Mouse (Mus musculus) layer of hippocampus, adult 2 months (tissue): Measurements from ENCODE around the gene Rin1. TPM values are rescaled to one million over a fixed set of nuclear protein-coding genes. Genes with fewer than 3 reads are reported as not detected.

ENCODE experiments used
- DNase-seq, 2 experiments: peaks; one replicate each; pipeline ENCODE4 v3.0.0; 2022; ENCODE audit warnings: low spot score in 2 of 2
- H3K27ac ChIP-seq: fragments of 200-600 bp; 2 replicates; pipeline ENCODE4 v1.8.1; 2022
- H3K4me3 ChIP-seq: fragments of 200-600 bp; 2 replicates; pipeline ENCODE4 v1.8.1; 2022; ENCODE audit warnings: mild to moderate bottlenecking
- CTCF ChIP-seq: fragments of 200-600 bp; conservative IDR thresholded peaks from 2 replicates; pipeline ENCODE4 v1.8.1; 2022; ENCODE audit warnings: antibody characterized with exemption, mild to moderate bottlenecking, moderate library complexity
- total RNA-seq, 2 experiments: library from RNA; stranded (reverse); gene quantifications; 2 replicates each; pipeline ENCODE4 v1.2.3; 2021

The Rin1 gene
- total RNA-seq, 2 experiments from 2014 or later: 117 to 119 TPM

DNA sequence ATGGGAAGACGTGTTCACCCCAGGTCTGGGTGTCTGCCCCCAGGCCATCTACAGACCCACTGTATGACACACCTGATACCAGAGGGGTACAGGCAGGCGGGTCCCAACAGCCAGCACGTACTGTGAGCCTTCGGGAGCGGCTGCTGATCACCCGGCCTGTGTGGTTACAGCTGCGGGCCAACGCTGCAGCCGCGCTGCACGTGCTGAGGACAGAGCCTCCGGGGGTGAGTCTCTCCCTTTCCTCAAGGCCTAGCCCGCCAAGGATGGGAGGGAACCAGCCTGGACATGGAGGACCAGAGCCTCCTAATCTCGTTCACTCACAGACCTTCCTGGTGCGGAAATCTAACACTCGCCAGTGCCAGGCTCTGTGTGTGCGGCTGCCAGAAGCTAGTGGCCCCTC lies 750 bp downstream of the Rin1 start:
- H3K4me3 ChIP-seq: peak overlapping the region; percentile 65
- DNase-seq: peak in 1 of 2 experiments; percentile 7
- no peak for TF ChIP-seq CTCF
- H3K27ac ChIP-seq: peak overlapping the region; percentile 98

DNA sequence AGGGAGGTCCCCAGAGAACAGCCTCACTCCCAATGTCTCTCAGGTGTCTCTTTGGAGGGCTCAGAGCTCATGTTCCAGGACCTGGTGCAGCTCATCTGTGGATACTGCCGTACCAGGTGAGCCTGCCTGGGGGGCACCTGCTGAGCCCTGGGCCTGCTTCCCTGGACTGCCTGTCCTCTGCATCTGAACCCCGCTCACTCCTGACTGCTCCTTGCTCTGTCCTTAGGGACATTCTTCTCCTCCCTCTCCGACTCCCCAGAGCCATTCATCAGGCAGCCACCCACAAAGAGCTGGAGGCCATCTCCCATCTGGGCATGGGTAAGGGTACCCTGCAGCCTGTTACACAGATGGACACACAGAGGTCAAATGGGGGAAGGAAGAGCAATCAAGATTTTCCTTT lies 1.2 kb downstream of the Rin1 start:
- H3K4me3 ChIP-seq: peak overlapping the region; percentile 65

DNA sequence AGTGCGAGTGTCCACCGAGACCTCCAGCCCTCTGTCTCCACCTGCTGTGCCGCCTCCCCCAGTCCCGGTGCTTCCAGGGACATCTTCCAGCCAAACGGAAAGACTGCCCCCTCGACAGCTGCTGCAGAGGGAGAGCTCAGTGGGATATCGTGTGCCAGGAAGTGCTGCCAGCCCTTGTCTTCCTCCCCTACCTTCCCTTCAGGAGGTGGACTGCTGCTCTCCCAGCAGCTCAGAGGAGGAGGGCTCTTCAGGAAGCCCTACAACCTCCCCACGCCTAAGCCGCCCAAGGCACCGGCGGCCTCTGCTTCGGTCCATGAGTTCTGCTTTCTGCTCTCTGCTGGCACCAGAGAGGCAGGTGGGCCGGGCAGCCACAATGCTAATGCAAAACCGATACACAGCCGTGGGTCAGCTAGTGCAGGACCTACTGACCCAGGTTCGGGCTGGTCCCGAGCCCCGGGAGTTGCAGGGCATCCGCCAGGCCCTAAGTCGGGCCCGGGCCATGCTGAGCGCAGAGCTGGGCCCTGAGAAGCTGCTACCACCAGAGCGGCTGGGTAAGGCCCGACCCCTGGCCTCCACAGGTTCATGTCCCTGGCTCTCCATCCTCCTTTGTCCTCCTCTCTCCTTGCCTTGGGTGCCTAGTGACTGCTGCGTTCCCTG lies 2.0 kb downstream of the Rin1 start:
- DNase-seq: no peak
- Histone ChIP-seq H3K27ac (peak overlapping the region; percentile 98), H3K4me3 (peak overlapping the region; percentile 65)
- TF ChIP-seq CTCF: no peak

More for the DNA sequence above, 1.2 kb downstream of the Rin1 start:
- no peak for TF ChIP-seq CTCF
- peak overlapping the region; percentile 98 for H3K27ac ChIP-seq
- DNase-seq: no peak

DNA sequence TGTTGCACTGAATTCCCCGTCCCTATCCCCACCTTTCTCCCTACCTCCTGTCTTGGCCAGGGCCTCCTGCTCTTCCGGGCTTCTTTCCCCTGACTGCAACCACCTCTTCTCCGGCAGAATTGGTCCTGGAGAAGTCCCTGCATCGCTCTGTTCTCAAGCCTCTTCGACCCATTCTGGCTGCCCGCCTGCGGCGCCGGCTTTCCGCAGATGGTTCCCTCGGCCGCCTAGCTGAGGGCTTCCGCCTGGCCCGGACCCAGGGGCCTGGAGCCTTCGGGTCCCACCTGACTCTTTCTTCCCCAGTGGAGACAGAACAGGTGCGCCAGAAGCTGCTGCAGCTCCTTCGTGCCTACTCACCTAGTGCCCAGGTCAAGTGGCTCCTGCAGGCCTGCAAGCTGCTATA lies 2.6 kb downstream of the Rin1 start:
- no peak for DNase-seq
- Histone ChIP-seq H3K4me3 (peak overlapping the region; percentile 65), H3K27ac (peak overlapping the region; percentile 98)
- TF ChIP-seq CTCF: no peak

DNA sequence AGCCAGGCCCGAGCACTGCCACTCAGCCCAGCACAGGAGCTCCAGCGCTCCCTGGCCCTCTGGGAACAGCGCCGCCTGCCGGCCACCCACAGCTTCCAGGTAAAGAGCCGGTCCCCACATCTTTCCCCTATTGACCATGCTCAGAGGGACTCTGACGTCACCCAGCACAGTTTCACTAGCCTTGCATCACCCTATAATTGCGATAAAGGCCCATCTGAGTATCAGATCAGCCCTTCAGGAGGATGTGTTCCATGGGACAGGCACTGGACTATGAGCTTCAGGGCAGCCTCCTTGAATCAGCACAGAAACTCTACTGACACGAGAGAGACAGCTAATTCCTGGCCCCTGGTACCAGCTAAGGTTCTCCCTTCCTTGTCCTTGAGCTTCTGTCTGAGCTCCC lies 3.6 kb downstream of the Rin1 start:
- peak; percentile 89 for TF ChIP-seq CTCF
- peak overlapping the region; percentile 65; the same call in 1 of the 2 replicates for H3K4me3 ChIP-seq
- peak in 1 of 2 experiments; percentile 74 for DNase-seq
- peak overlapping the region; percentile 98; the same call in 1 of the 2 replicates for H3K27ac ChIP-seq

DNA sequence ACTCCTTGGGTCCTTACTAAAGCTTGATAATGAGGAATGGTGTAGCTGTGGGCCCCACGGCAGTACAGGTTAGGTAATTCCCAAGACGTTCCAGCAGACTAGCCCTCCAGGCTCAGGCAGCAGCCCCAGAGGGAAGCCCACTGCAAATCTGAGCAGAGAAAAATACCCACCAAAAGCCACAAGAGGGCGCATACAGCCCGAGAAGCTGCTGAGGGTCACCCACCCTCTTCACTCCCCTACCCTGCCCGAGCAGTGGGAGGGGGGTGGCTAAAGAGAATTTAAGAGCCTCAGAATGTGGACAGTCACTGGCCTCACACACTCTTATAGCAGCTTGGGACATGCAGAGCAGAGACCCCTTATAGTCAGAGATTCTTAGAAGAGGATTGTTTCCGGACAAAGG lies 6.0 kb downstream of the Rin1 start:
- TF ChIP-seq CTCF: peak; percentile 90
- H3K4me3 ChIP-seq: no peak overlapping the region
- peak in 1 of 2 experiments; percentile 53 for DNase-seq
- peak overlapping the region; percentile 10; the same call in 1 of the 2 replicates for H3K27ac ChIP-seq

DNA sequence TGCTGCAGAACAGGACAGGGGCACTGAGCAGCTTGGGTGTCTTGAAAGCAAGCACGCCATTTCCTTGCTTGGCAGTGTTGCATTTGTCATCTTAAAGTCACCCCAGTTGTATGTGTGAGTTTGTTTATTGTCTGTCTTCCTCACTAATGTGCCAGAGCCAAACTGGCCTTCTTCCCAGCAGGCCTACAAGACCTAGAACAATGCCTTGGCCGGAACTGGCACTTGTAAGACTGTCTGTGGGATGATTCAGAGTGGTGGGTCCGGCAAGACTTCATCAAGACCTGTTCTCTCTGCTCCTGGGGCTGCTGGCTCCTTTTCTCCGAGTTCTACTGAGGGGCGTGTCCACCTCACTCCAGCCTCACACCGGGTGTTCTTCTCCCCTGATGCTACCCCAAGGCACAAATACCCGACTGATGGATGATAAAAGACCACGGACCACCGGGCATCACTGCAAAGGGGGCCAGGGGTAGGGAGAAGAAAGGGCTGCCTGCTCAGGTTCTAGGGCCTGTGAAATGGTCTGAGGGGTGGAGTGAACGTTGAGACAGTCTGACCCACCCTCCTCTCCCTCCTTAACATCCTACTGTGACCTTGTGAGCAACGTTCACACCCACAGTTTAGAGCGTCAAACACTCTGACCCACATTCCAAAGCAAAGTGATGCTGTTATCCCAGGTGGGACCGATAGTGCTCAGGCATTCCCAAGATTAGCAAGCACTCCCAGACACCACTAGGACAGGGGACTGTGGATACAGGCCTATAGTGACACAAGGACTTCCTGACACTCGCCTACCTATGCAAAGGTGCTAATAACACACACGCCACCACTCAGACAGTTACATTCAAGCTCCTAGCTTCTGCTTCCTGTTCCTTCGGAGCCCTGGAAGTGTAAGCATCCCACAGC lies 7.8 kb downstream of the Rin1 start:
- H3K4me3 ChIP-seq: no peak overlapping the region
- no peak for DNase-seq
- 0 out of 2 replicates have a peak, but pooled peaks have one; percentile 2 for TF ChIP-seq CTCF
- peak overlapping the region; percentile 72 for H3K27ac ChIP-seq

DNA sequence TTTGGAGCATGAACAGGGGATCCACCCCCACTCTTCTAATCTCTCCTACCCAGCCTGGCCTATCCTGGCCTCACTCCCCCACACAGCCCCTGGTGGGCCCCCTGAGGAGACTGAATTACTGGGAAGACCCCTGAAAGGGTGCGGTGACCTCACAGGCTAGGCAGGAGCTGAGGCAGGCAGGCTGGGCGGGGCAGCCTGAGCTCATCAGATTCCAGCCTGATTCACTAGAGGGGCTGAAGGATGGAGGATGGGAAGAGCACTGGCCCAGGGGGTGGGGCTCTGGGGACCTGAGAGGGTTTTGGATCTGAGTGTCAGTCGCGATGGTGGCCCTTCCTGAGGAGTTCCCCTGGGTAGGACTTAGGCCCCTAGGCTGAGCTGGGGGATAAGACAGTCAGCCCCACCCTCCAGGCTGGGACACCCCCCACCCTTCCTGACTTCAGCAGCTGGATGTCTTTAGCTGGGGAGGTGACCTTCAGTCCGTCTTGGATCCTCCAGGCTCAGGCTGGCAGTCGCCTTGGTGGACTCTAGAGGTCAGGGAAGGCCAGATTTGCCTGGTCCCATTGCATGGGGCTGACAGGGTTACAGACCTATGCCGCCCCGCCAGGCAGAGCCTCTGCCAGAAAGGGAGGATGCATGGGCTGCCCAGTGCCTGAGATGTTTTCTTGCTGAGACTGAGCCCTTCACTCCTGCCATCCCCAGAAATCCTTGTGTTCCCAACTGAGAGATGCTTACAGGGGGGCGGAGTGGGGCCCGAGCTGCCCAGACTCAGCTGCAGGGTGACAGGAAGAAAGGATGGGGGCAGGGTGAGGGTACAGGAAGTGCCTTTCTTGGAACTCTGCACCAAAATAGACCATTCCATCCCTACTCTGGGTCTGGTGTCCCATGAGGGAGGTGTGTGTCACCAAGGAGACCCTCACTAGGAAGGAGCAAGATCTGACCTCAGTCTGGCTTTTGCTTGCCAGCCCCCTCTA lies 8.8 kb downstream of the Rin1 start:
- peak overlapping the region; percentile 72 for H3K27ac ChIP-seq
- no peak for DNase-seq
- TF ChIP-seq CTCF: no peak
- no peak overlapping the region for H3K4me3 ChIP-seq

DNA sequence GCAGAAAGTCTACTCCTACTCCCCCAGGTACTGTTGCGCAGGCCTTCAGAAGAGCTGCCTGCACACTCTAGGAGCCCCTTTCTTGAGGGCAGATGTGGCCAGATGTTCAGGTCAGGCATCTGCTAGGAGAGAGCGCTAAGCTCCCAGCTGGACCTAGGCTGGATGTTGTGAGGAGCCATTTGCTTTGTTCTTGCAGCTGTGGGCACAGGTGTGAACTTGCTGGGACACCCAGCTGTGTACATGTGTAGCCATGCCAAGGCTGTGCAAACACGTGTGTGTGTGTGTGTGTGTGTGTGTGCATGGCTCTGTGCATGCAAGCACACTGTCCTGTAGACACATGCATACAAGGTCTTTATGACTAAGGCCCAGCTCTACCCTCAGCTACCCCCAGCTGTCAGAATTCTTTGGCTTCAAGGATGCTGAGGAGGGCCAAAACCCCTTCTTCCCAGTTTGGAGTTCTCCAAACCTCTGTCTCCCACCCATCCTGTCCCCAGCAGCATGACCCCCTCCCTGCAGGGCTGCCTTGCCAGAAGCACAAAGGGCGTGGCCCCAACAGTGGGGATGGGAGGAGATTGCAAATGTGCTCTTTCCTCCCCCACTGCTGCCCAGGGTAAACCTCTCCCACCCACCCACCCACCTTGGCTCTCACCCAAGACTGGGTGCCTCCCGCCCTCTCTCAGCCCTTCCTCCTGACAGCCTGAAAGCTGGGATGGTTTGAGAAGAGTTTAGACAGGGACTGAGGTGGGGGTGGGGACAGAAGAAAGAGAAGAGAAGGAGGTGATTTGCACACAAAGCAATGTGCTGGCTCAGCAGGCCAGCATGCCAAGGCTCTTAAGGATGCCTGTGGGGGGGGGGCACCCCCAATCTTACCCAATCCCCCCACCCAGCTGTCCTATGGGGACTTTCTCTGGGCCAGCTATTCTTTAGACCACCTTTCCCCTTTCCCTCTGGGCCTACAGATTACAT lies 10.4 kb downstream of the Rin1 start:
- no peak overlapping the region for H3K4me3 ChIP-seq
- DNase-seq: no peak
- H3K27ac ChIP-seq: no peak overlapping the region
- TF ChIP-seq CTCF: no peak

DNA sequence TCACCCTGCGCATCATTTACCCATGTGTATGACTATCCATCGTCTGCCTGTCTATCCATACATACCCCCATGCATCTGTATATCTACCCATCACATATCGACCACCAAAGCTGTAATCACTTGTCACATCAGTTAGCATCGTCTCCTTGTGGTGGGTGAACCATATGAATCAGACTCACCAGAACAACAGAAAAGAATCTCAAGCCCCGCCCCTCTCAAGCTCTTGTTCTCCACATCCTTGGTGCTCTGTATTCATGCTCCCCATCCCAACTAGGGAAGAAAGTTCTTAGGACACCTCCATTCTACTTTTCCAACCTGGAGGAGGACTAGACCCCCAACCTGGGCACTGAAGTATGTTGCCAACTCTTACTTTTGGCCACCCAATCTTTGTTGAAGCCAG lies 11.8 kb downstream of the Rin1 start:
- no peak for TF ChIP-seq CTCF
- H3K27ac ChIP-seq: no peak overlapping the region
- H3K4me3 ChIP-seq: no peak overlapping the region
- no peak for DNase-seq

DNA sequence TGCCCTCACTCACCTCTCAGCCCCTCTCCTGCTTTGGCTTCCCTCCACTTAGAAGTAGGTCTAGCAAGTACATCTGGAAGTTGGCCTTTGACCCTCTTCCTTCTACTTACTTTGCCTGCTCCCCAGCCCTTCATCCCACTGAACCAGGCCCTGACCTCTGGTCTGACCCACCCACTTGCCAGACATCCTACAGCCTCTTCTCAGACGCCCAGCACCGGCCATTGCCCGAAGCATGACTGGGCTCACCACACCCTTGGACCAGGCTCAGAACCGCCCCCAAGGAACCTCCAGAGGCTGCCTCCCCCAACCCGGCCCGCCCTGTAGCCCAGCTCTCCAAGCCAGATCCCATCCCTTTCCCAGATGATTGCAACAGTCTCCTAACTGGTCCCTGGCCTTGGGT lies 12.2 kb downstream of the Rin1 start:
- TF ChIP-seq CTCF: no peak
- Histone ChIP-seq H3K4me3 (no peak overlapping the region), H3K27ac (no peak overlapping the region)

More for the DNA sequence above, 12.2 kb downstream of the Rin1 start:
- no peak for DNase-seq
